Mouse (Mus musculus) liver, adult 2 months (tissue): ENCODE results near the gene Catsperd.

ENCODE experiments used
- CTCF ChIP-seq: fragments of 200-500 bp; IDR thresholded peaks from 2 replicates; pipeline ENCODE4 v1.5.1; 2011; ENCODE audit warnings: low read depth, low read length, control low read depth
- POLR2A ChIP-seq: fragments of 200-500 bp; IDR thresholded peaks from 2 replicates; pipeline ENCODE4 v1.6.1; 2011; ENCODE audit warnings: low read length, control low read depth; ENCODE audit not compliant: insufficient read depth; ENCODE audit errors: extremely low read depth

- TF ChIP-seq CTCF (no peak), POLR2A (no peak)
These were observed 39.0 kb upstream of the Catsperd start for GRCm38 (mm10) chr17:56588921-56589320.
